Mouse (Mus musculus): Measurements from ENCODE around the gene Bmf. TPM values are rescaled to one million over a fixed set of nuclear protein-coding genes. Genes with fewer than 3 reads are reported as not detected.

Gene Bmf
- 0.84 and 0.88 TPM in 2 replicates for polyA plus RNA-seq (2012; rRNA removed)

- no peaks in the 10 kb centered on the region for H3K27me3 ChIP-seq (ENCODE audit: control insufficient read depth, insufficient read depth, low read length)
Measured at GRCm38 (mm10) chr2:118549507-118550473, at the start of gene Bmf. TSS of gene Bmf (minus strand) at chr2:118549687.

GRCm38 (mm10) chr2:118599087-118599486 lies 49.6 kb upstream of the Bmf start:
- H3K27ac ChIP-seq (ENCODE audit: control insufficient read depth, insufficient read depth, low read depth, low read length) = no peak overlapping the region
- TF ChIP-seq POLR2A (IDR thresholded peaks at IDR 0.05; ENCODE audit: control insufficient read depth, low read depth, low read length) (no peak), CTCF (IDR thresholded peaks at IDR 0.05; ENCODE audit: control insufficient read depth, insufficient read depth, insufficient replicate concordance, low read depth, low read length) (no peak)
- H3K36me3 ChIP-seq (ENCODE audit: control insufficient read depth, insufficient read depth, low read length) = peaks cover 3% of the 10 kb centered on the region; the same call in 1 of the 2 replicates
- peaks cover 9% of the 10 kb centered on the region for H3K4me1 ChIP-seq (ENCODE audit: control insufficient read depth, insufficient read depth, low read length)
- H3K27me3 ChIP-seq (ENCODE audit: control insufficient read depth, insufficient read depth, low read length) = no peaks in the 10 kb centered on the region
- peak overlapping the region; percentile 9 for H3K4me3 ChIP-seq (ENCODE audit: control insufficient read depth, low read depth, low read length)

More at GRCm38 (mm10) chr2:118549507-118550473, at the start of gene Bmf:
- no peaks in the 10 kb centered on the region for H3K36me3 ChIP-seq (ENCODE audit: control insufficient read depth, insufficient read depth, low read length)
- H3K27ac ChIP-seq (ENCODE audit: control insufficient read depth, insufficient read depth, low read depth, low read length) = no peak within 1 kb of the TSS
- H3K4me3 ChIP-seq (ENCODE audit: control insufficient read depth, low read depth, low read length) = peak within 1 kb of the TSS; percentile 73
- H3K4me1 ChIP-seq (ENCODE audit: control insufficient read depth, insufficient read depth, low read length) = peaks cover 11% of the 10 kb centered on the region
- no peak for TF ChIP-seq CTCF (IDR thresholded peaks at IDR 0.05; ENCODE audit: control insufficient read depth, insufficient read depth, insufficient replicate concordance, low read depth, low read length)
- no peak for TF ChIP-seq POLR2A (IDR thresholded peaks at IDR 0.05; ENCODE audit: control insufficient read depth, low read depth, low read length)

- peaks cover 9% of the 10 kb centered on the region for H3K4me1 ChIP-seq (ENCODE audit: control insufficient read depth, insufficient read depth, low read length)
- TF ChIP-seq CTCF (IDR thresholded peaks at IDR 0.05; ENCODE audit: control insufficient read depth, insufficient read depth, insufficient replicate concordance, low read depth, low read length) = no peak
- peak; percentile 77 for TF ChIP-seq POLR2A (IDR thresholded peaks at IDR 0.05; ENCODE audit: control insufficient read depth, low read depth, low read length)
- peak within 1 kb of the TSS; percentile 90 for H3K27ac ChIP-seq (ENCODE audit: control insufficient read depth, insufficient read depth, low read depth, low read length)
- peaks cover 1% of the 10 kb centered on the region; the same call in 1 of the 2 replicates for H3K36me3 ChIP-seq (ENCODE audit: control insufficient read depth, insufficient read depth, low read length)
- peak within 1 kb of the TSS; percentile 96 for H3K4me3 ChIP-seq (ENCODE audit: control insufficient read depth, low read depth, low read length)
- no peaks in the 10 kb centered on the region for H3K27me3 ChIP-seq (ENCODE audit: control insufficient read depth, insufficient read depth, low read length)
Measured at GRCm38 (mm10) chr2:118597673-118598568, 48.4 kb upstream of the Bmf start, which contains the start of gene Bub1b. TSS of gene Bub1b (plus strand) at chr2:118598211.

DNA sequence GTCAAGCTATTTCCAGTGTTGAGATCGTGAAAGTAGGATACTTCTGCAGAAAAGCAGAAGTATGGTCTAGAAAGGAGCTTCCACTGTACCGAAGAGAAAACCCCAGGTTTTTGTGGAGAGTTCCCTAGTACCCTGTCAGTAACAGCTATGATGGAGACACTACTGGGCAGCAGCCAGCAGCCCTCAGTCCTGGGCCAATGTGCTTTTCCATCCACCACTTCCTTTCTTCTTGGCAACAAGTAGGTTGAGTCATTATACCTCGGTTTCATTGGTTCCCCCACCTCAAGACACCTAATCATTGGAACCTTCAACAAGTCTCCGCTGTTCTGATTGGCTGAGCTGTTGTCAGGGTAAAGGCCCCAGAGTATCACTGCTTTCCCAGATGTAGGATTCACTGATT lies 41.6 kb upstream of the Bmf start:
- Histone ChIP-seq H3K27ac (ENCODE audit: control insufficient read depth, insufficient read depth, low read depth, low read length) (no peak overlapping the region), H3K4me3 (ENCODE audit: control insufficient read depth, low read depth, low read length) (no peak overlapping the region), H3K4me1 (ENCODE audit: control insufficient read depth, insufficient read depth, low read length) (no peaks in the 10 kb centered on the region), H3K27me3 (ENCODE audit: control insufficient read depth, insufficient read depth, low read length) (no peaks in the 10 kb centered on the region), H3K36me3 (ENCODE audit: control insufficient read depth, insufficient read depth, low read length) (no peaks in the 10 kb centered on the region)
- TF ChIP-seq CTCF (IDR thresholded peaks at IDR 0.05; ENCODE audit: control insufficient read depth, insufficient read depth, insufficient replicate concordance, low read depth, low read length) (no peak), POLR2A (IDR thresholded peaks at IDR 0.05; ENCODE audit: control insufficient read depth, low read depth, low read length) (no peak)

DNA sequence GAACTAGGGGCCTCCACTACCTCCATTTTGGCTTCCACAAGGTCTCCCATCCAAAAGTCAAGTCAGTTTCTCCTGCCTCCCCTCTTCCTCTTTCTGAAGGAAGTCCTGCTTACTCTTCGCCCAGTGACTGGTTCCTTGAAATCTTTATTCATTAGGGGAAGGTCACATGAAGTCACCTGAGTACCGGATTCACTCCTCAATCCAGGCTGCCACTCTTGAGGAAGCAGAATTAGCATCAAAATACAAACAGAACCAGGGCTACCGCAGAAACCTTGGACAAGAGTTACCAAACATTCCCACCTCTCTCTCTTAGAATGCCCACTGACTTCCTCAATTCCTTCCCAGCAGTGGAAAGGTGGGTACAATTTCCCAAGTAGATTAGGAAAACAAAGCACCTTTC lies 38.2 kb upstream of the Bmf start:
- H3K27me3 ChIP-seq (ENCODE audit: control insufficient read depth, insufficient read depth, low read length) = no peaks in the 10 kb centered on the region
- H3K4me1 ChIP-seq (ENCODE audit: control insufficient read depth, insufficient read depth, low read length) = 0 out of 2 replicates have a peak, but pooled peaks cover 4% of the 10 kb centered on the region
- no peak overlapping the region for H3K27ac ChIP-seq (ENCODE audit: control insufficient read depth, insufficient read depth, low read depth, low read length)
- H3K4me3 ChIP-seq (ENCODE audit: control insufficient read depth, low read depth, low read length) = no peak overlapping the region
- no peak for TF ChIP-seq CTCF (IDR thresholded peaks at IDR 0.05; ENCODE audit: control insufficient read depth, insufficient read depth, insufficient replicate concordance, low read depth, low read length)
- TF ChIP-seq POLR2A (IDR thresholded peaks at IDR 0.05; ENCODE audit: control insufficient read depth, low read depth, low read length) = no peak
- no peaks in the 10 kb centered on the region for H3K36me3 ChIP-seq (ENCODE audit: control insufficient read depth, insufficient read depth, low read length)

DNA sequence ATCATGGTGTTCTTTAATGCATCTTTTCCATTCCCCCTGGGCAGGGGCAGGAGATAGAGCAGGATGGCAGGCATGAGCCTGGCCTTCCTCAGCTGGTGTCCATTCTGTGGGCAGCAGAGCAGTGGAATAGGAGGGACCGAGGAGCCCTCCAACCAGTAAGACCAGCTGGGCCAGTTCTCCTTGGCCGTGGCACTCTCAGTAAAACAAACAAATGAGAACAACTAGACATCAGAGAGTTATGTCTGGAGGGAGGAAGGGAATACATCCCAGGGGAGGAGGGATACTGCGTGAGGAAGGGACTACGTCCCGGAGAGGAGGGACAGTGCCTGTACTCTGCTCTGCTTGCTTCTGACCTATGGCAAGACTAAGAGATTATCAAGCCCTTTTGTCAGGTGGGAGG lies 36.5 kb upstream of the Bmf start:
- H3K27me3 ChIP-seq (ENCODE audit: control insufficient read depth, insufficient read depth, low read length) = no peaks in the 10 kb centered on the region
- H3K4me1 ChIP-seq (ENCODE audit: control insufficient read depth, insufficient read depth, low read length) = 0 out of 2 replicates have a peak, but pooled peaks cover 4% of the 10 kb centered on the region
- H3K4me3 ChIP-seq (ENCODE audit: control insufficient read depth, low read depth, low read length) = no peak overlapping the region
- no peak for TF ChIP-seq CTCF (IDR thresholded peaks at IDR 0.05; ENCODE audit: control insufficient read depth, insufficient read depth, insufficient replicate concordance, low read depth, low read length)
- TF ChIP-seq POLR2A (IDR thresholded peaks at IDR 0.05; ENCODE audit: control insufficient read depth, low read depth, low read length) = no peak
- no peak overlapping the region for H3K27ac ChIP-seq (ENCODE audit: control insufficient read depth, insufficient read depth, low read depth, low read length)
- no peaks in the 10 kb centered on the region for H3K36me3 ChIP-seq (ENCODE audit: control insufficient read depth, insufficient read depth, low read length)
